Mouse (Mus musculus): ENCODE measurements around the gene Cnnm3. TPM values are rescaled to one million over a fixed set of nuclear protein-coding genes. Genes with fewer than 3 reads are reported as not detected.

The Cnnm3 gene
- polyA plus RNA-seq, 1 experiment from 2014 or later, result 4.3 TPM

GRCm38 (mm10) chr1:36475480-36476110 lies 36.1 kb upstream of the Cnnm3 start:
- Histone ChIP-seq H3K4me1 (ENCODE audit: control insufficient read depth, insufficient read depth, low read length) (peaks cover 29% of the 10 kb centered on the region), H3K36me3 (ENCODE audit: control insufficient read depth, insufficient read depth, low read length) (no peaks in the 10 kb centered on the region), H3K27ac (ENCODE audit: low read depth, low read length) (no peak overlapping the region), H3K4me3 (ENCODE audit: low read depth, low read length) (no peak overlapping the region), H3K27me3 (ENCODE audit: control insufficient read depth, insufficient read depth, low read length) (no peaks in the 10 kb centered on the region), H3K4me2 (peak overlapping the region; percentile 10; the same call in 1 of the 2 replicates), H3K9me3 (ENCODE audit: control insufficient read depth, low read length) (no peaks in the 10 kb centered on the region), H3K9ac (ENCODE audit: low read length) (no peak overlapping the region)
- no peak for DNase-seq (ENCODE audit: low spot score, missing footprints)
- 61% methylated on average over 8 of the region's 8 CpGs for WGBS
- ATAC-seq (ENCODE audit: low FRiP score), result no peak

DNA sequence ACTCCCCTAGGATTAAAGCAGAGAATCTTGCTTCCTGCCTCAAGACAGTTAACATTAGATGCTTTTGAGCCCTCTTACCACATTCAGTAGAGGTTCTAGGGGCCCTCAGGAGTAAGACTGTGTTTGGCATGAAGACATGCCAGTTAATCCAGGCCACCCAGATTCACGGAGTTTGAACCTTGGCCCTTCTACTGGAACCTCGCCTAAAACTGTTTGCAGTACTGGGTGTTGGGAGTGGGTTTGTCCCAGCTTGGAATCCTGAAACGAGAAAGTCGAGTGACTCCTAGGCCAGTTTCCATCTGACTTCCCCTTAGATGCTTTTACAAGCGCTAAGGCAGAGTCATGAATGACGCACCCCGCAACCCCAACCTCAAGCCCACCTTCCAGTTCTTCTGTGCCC lies 35.2 kb upstream of the Cnnm3 start:
- no peak overlapping the region for H3K4me2 ChIP-seq
- no peak for ATAC-seq (ENCODE audit: low FRiP score)
- H3K9me3 ChIP-seq (ENCODE audit: control insufficient read depth, low read length), result no peaks in the 10 kb centered on the region
- H3K36me3 ChIP-seq (ENCODE audit: control insufficient read depth, insufficient read depth, low read length), result no peaks in the 10 kb centered on the region
- WGBS, result 81% methylated on average over 7 of the region's 7 CpGs
- H3K27ac ChIP-seq (ENCODE audit: low read depth, low read length), result no peak overlapping the region
- no peak for DNase-seq (ENCODE audit: low spot score, missing footprints)
- no peaks in the 10 kb centered on the region for H3K27me3 ChIP-seq (ENCODE audit: control insufficient read depth, insufficient read depth, low read length)
- no peak overlapping the region for H3K4me3 ChIP-seq (ENCODE audit: low read depth, low read length)
- no peak overlapping the region for H3K9ac ChIP-seq (ENCODE audit: low read length)
- peaks cover 29% of the 10 kb centered on the region for H3K4me1 ChIP-seq (ENCODE audit: control insufficient read depth, insufficient read depth, low read length)

DNA sequence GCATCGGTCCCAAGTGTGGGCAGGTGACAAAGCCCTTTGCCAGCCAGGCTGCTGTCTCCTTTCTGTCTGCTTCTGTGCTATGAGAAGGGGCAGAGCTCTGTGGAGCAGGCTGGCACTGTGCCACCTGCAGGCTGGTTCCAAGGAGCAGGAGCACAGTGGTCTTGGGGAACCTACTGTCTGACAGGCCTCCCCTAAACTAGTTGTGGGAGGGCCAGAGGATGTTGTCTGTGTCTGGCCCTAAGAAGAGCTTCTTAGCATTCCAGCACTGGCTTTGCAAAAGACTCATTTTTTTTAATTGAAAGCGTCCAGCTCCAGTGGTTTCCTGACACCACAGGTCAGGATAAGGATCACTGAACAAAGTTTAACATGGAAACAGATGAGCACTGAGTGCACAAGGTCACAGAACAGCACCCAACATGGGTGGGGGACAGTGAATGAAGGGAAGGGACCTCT lies 33.3 kb upstream of the Cnnm3 start:
- Histone ChIP-seq H3K4me3 (ENCODE audit: low read depth, low read length) (no peak overlapping the region), H3K36me3 (ENCODE audit: control insufficient read depth, insufficient read depth, low read length) (no peaks in the 10 kb centered on the region), H3K9ac (ENCODE audit: low read length) (no peak overlapping the region), H3K27ac (ENCODE audit: low read depth, low read length) (no peak overlapping the region), H3K27me3 (ENCODE audit: control insufficient read depth, insufficient read depth, low read length) (no peaks in the 10 kb centered on the region), H3K9me3 (ENCODE audit: control insufficient read depth, low read length) (no peaks in the 10 kb centered on the region), H3K4me1 (ENCODE audit: control insufficient read depth, insufficient read depth, low read length) (peaks cover 13% of the 10 kb centered on the region), H3K4me2 (no peak overlapping the region)
- DNase-seq (ENCODE audit: low spot score, missing footprints) (peak; percentile 39), ATAC-seq (ENCODE audit: low FRiP score) (no peak)
- WGBS, result 66% methylated on average over 2 of the region's 2 CpGs

DNA sequence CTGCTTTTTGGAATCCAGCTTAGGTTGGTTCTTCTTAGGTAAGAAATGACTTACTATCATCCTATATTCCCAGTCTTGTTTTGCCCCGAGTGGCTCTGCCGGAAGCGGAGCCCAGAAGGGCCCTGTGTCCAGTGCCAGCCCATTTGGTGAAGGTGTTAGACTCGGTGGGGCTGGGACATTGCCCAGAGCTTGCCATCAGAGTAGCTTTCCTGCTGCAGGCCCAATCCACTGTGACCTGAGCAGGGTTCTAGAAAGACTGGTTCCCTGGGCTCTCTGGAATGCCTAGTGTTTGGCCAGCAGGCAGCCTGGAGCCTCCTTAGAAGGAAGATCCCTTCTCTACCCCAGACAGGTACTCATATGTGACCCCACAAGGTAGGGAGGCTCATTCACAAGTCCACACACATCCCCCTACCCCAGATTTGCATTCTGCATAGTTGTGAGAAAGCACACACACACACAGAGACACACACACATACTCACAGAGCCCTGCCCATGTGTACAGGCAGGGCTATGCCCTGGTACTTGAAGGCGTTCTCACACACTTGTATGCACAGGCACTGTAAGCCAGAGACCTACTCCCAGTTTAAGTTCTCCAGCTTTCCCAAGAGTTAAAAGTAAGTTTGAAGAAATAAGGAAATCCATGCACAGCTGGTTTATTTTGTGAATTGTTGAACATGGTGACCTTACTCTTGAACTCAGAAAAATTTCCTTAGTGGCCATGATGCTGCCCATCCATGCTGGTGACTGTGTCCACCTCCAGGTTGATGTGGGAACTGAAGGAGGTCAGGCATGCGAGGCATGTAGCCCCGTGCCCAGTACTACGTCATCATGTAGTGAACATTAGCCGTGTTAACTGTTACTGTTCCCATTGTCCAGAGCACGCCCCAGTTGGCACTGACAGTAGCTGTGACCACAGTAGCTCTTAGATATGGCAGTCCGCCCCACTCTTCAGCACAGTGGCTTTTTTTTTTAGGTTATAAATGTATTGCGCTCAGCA lies 31.5 kb upstream of the Cnnm3 start:
- no peak overlapping the region for H3K4me3 ChIP-seq (ENCODE audit: low read depth, low read length)
- H3K4me1 ChIP-seq (ENCODE audit: control insufficient read depth, insufficient read depth, low read length), result peaks cover 2% of the 10 kb centered on the region; the same call in 1 of the 2 replicates
- WGBS, result 88% methylated on average over 12 of the region's 12 CpGs
- H3K36me3 ChIP-seq (ENCODE audit: control insufficient read depth, insufficient read depth, low read length), result no peaks in the 10 kb centered on the region
- H3K27ac ChIP-seq (ENCODE audit: low read depth, low read length), result no peak overlapping the region
- ATAC-seq (ENCODE audit: low FRiP score), result no peak
- H3K4me2 ChIP-seq, result no peak overlapping the region
- H3K27me3 ChIP-seq (ENCODE audit: control insufficient read depth, insufficient read depth, low read length), result no peaks in the 10 kb centered on the region
- H3K9ac ChIP-seq (ENCODE audit: low read length), result no peak overlapping the region
- H3K9me3 ChIP-seq (ENCODE audit: control insufficient read depth, low read length), result no peaks in the 10 kb centered on the region
- DNase-seq (ENCODE audit: low spot score, missing footprints), result peak; percentile 67

DNA sequence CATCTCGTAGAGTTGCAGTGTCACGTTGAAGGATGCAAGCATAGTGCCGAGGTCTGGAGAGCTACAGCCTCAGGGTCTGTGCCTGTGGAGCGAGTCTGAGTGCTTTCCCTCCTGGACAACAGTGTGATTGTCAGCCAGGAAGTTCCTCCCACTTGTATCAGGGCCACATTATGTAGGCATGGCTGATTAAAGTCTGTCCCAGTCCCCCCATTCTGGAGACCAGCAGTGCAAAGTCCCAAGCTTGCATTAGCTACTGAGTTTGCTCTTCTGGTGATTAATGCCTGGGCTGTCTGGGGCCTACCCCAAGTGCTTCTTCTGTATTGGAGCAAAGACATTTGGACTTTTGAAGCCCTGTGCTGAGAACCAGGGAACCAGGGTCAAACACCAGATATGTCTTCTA lies 27.8 kb upstream of the Cnnm3 start:
- H3K27ac ChIP-seq (ENCODE audit: low read depth, low read length), result no peak overlapping the region
- DNase-seq (ENCODE audit: low spot score, missing footprints) (peak; percentile 79), ATAC-seq (ENCODE audit: low FRiP score) (no peak)
- H3K27me3 ChIP-seq (ENCODE audit: control insufficient read depth, insufficient read depth, low read length), result no peaks in the 10 kb centered on the region
- no peak overlapping the region for H3K4me2 ChIP-seq
- H3K4me3 ChIP-seq (ENCODE audit: low read depth, low read length), result no peak overlapping the region
- WGBS, result 76% methylated on average over 4 of the region's 4 CpGs
- no peaks in the 10 kb centered on the region for H3K4me1 ChIP-seq (ENCODE audit: control insufficient read depth, insufficient read depth, low read length)
- H3K9me3 ChIP-seq (ENCODE audit: control insufficient read depth, low read length), result no peaks in the 10 kb centered on the region
- H3K9ac ChIP-seq (ENCODE audit: low read length), result no peak overlapping the region
- H3K36me3 ChIP-seq (ENCODE audit: control insufficient read depth, insufficient read depth, low read length), result no peaks in the 10 kb centered on the region

GRCm38 (mm10) chr1:36485080-36485479 lies 26.6 kb upstream of the Cnnm3 start:
- no peak for ATAC-seq (ENCODE audit: low FRiP score)
- H3K4me1 ChIP-seq (ENCODE audit: control insufficient read depth, insufficient read depth, low read length), result no peaks in the 10 kb centered on the region
- 89% methylated on average over 7 of the region's 7 CpGs for WGBS

DNA sequence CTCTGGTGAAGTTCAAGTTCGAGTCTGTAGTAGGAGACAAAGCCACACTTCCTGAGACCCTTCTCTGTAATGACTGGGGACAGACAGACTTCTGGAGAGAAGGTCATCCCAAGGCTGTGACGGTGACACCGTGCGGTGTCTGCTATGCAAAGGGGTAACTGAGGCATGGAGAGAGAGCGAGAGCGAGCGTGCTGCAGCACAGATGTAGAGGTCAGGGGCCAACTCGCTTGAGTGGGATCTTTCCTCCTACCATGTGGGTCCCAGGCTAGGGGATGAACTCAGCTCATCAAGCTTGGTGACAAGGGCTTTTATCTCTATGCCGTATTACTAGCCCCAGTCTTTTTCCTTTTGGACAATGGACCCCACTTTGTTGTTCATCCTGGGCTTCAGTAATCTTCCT lies 24.6 kb upstream of the Cnnm3 start:
- Histone ChIP-seq H3K4me2 (no peak overlapping the region), H3K4me1 (ENCODE audit: control insufficient read depth, insufficient read depth, low read length) (no peaks in the 10 kb centered on the region), H3K36me3 (ENCODE audit: control insufficient read depth, insufficient read depth, low read length) (no peaks in the 10 kb centered on the region), H3K27ac (ENCODE audit: low read depth, low read length) (no peak overlapping the region), H3K9me3 (ENCODE audit: control insufficient read depth, low read length) (no peaks in the 10 kb centered on the region), H3K27me3 (ENCODE audit: control insufficient read depth, insufficient read depth, low read length) (no peaks in the 10 kb centered on the region), H3K9ac (ENCODE audit: low read length) (no peak overlapping the region), H3K4me3 (ENCODE audit: low read depth, low read length) (no peak overlapping the region)
- 56% methylated on average over 9 of the region's 9 CpGs for WGBS
- ATAC-seq (ENCODE audit: low FRiP score) (no peak), DNase-seq (ENCODE audit: low spot score, missing footprints) (peak; percentile 79)

More at GRCm38 (mm10) chr1:36485080-36485479, 26.6 kb upstream of the Cnnm3 start:
- H3K9ac ChIP-seq (ENCODE audit: low read length), result no peak overlapping the region
- no peaks in the 10 kb centered on the region for H3K9me3 ChIP-seq (ENCODE audit: control insufficient read depth, low read length)
- H3K27me3 ChIP-seq (ENCODE audit: control insufficient read depth, insufficient read depth, low read length), result no peaks in the 10 kb centered on the region
- no peak overlapping the region for H3K4me2 ChIP-seq
- peak; percentile 10 for DNase-seq (ENCODE audit: low spot score, missing footprints)
- no peak overlapping the region for H3K27ac ChIP-seq (ENCODE audit: low read depth, low read length)
- no peaks in the 10 kb centered on the region for H3K36me3 ChIP-seq (ENCODE audit: control insufficient read depth, insufficient read depth, low read length)
- H3K4me3 ChIP-seq (ENCODE audit: low read depth, low read length), result no peak overlapping the region

- no peak overlapping the region for H3K4me2 ChIP-seq
- DNase-seq (ENCODE audit: low spot score, missing footprints) (peak; percentile 64), ATAC-seq (ENCODE audit: low FRiP score) (no peak)
- H3K36me3 ChIP-seq (ENCODE audit: control insufficient read depth, insufficient read depth, low read length), result no peaks in the 10 kb centered on the region
- H3K4me3 ChIP-seq (ENCODE audit: low read depth, low read length), result no peak overlapping the region
- no peaks in the 10 kb centered on the region for H3K9me3 ChIP-seq (ENCODE audit: control insufficient read depth, low read length)
- 74% methylated on average over 6 of the region's 6 CpGs for WGBS
- no peaks in the 10 kb centered on the region for H3K27me3 ChIP-seq (ENCODE audit: control insufficient read depth, insufficient read depth, low read length)
- no peaks in the 10 kb centered on the region; the same call in 1 of the 2 replicates for H3K4me1 ChIP-seq (ENCODE audit: control insufficient read depth, insufficient read depth, low read length)
- H3K27ac ChIP-seq (ENCODE audit: low read depth, low read length), result no peak overlapping the region
- no peak overlapping the region for H3K9ac ChIP-seq (ENCODE audit: low read length)
Measured at GRCm38 (mm10) chr1:36489661-36490060, 22.0 kb upstream of the Cnnm3 start.
